Mouse (Mus musculus): ENCODE measurements at regions not wholly inside any gene's neighbourhood (a gene's known extent, or its start where the extent isn't known, plus 50 kb on each side); places are given as distances from the start of the nearest gene placed in this dataset.

DNA sequence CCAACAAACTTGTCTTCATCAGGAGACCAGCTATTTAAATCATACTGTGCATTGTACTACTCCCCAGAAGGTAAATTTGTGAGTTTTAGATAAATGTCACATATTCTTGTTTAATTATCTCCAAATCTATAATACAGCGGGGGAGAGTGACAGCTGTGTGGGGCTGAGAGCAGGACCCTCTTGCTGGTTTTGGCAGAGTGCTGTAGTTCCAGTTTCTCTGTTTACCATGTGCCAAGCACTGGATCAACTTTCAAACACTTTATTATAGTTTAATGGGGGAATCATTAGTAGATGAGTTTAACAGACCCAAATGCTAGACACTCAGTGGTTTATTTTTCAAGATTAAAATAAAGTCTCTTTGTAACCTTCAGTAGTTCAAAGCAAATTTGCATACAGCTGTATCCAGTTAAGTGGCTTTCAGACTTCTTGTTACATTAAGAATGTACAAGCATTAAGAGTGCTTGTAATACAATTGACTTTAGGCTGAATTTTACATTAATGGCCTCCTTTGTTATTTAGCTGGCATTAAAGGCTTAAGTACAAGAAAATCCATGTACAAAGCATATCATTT, 90.7 kb upstream of the Zic1 start:
- TF ChIP-seq USF1 (IDR thresholded peaks at IDR 0.05; ENCODE audit: low read depth) (no peak), MAX (IDR thresholded peaks at IDR 0.05; ENCODE audit: low read depth) (no peak), E2F4 (IDR thresholded peaks at IDR 0.05; ENCODE audit: insufficient read depth) (no peak), POLR2A (IDR thresholded peaks at IDR 0.05; ENCODE audit: insufficient read length, low read depth) (no peak), CEBPB (IDR thresholded peaks at IDR 0.05; ENCODE audit: insufficient read depth, poor library complexity, severe bottlenecking) (no peak), TCF12 (IDR thresholded peaks at IDR 0.05; ENCODE audit: insufficient read depth, poor library complexity, severe bottlenecking) (no peak), POLR2AphosphoS2 (IDR thresholded peaks at IDR 0.05; ENCODE audit: insufficient read length, low read depth) (no peak), MYOG (IDR thresholded peaks at IDR 0.05; ENCODE audit: control insufficient read depth in 1 of 3, insufficient read depth in 1 of 3, insufficient read length in 2 of 3, low read depth in 2 of 3) (no peak), REST (IDR thresholded peaks at IDR 0.05; ENCODE audit: insufficient read depth, insufficient read length) (no peak), MYOD1 (IDR thresholded peaks at IDR 0.05; ENCODE audit: control insufficient read depth in 1 of 3, insufficient read length in 2 of 3, low read depth in 2 of 3) (no peak), SRF (IDR thresholded peaks at IDR 0.05; ENCODE audit: control insufficient read depth, insufficient read length, low read depth) (no peak)
